Mouse (Mus musculus) liver, embryonic 13.5 days (tissue): ENCODE measurements around the gene Ramp3. TPM values are rescaled to one million over a fixed set of nuclear protein-coding genes. Genes with fewer than 3 reads are reported as not detected.

ENCODE experiments used
- polyA plus RNA-seq: library from polyadenylated mRNA; unstranded; fragments of >200 nt; fragmentation: Nextera tagmentation; extraction: Ambion mirVana; gene quantifications from 2 replicates; pipeline ENCODE4 v1.2.1, GENCODE M21; 2015

Gene Ramp3
- polyA plus RNA-seq, 1 experiment from 2014 or later = not detected

Other genes with a start within 250 kb of the Ramp3 start
- 3,630 and 3,871 TPM in 2 replicates for gene Ppia, start 243.1 kb upstream of the Ramp3 start, polyA plus RNA-seq
- gene H2afv, start 214.1 kb upstream of the Ramp3 start, polyA plus RNA-seq = 109 and 112 TPM in 2 replicates
- gene Purb, start 182.6 kb upstream of the Ramp3 start, polyA plus RNA-seq = 11.1 and 12.6 TPM in 2 replicates
- 4.7 and 5.3 TPM in 2 replicates for gene Myo1g, start 137.6 kb upstream of the Ramp3 start, polyA plus RNA-seq
- gene Ccm2, start 111.6 kb upstream of the Ramp3 start, polyA plus RNA-seq = 45.8 and 46.1 TPM in 2 replicates
- 5.0 and 5.7 TPM in 2 replicates for gene Nacad, start 52.5 kb upstream of the Ramp3 start, polyA plus RNA-seq
- 46.1 and 46.2 TPM in 2 replicates for gene Tbrg4, start 32.5 kb upstream of the Ramp3 start, polyA plus RNA-seq
- not detected in 2 replicates for gene Wap, start 19.9 kb upstream of the Ramp3 start, polyA plus RNA-seq
- not detected in 2 replicates for gene Gm11983, start 179.1 kb downstream of the Ramp3 start, polyA plus RNA-seq